Mouse (Mus musculus): ENCODE data around the gene Dnmbp. TPM values are rescaled to one million over a fixed set of nuclear protein-coding genes. Genes with fewer than 3 reads are reported as not detected.

Dnmbp gene
- total RNA-seq, 2 experiments from 2014 or later: 9.4 to 10.7 TPM

DNA sequence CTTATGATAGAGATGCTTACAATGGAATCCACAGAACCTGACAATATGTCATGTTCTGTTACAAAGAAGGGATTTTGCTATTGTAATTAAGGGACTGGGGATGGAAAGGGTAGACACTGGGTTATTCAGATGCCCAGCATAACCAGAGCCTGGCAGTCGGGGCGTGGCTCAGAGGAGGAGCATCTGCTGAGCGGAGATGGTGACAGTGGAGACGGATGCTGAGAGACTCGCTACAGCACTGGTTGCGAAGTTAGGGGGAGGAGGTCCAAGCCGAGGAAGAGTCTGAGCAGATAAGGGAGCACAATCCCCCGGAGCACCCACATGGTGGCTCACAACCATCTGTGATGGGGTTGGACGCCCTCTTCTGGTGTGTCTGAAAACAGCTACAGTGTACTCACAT lies 96.8 kb downstream of the Dnmbp start:
- intact Hi-C loops (cut with DNase I): no loop called here
- no peak for DNase-seq (ENCODE audit: low spot score in 2 of 2)

DNA sequence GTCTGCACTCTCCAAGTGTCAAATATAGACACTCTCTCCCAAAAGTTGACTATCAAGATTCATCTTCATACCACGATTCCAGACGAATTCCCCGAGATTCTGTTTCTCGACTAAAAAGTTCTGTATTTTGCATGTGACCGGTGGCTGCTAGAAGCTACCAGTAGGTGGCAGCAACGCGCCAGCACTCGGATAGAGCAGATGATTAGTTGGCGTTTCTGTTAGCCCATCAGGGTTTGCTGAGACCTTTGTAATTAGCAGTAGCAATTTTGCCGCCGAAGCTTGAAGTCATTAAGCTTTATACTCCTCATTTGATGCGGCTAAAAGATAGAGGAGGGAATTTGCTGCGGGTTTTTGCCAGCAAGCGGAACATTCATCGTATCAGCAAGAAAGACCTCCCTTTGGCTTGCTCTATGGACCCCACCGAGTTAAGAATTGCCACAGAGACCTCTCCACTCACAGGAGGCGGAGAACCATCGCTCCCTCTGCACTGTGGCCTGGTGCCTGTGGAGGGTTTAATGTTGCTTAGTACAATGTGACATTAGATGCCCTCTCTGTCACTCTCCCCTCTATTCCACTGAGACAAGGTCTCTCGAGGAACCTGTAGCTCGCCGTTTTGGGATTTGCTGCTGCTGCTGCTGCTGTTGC lies 107.4 kb downstream of the Dnmbp start:
- DNase-seq (ENCODE audit: low spot score in 2 of 2): peak; percentile 84 to 85
- intact Hi-C loops (cut with DNase I): loop anchor here (5.0 kb wide), 2 partner anchors 110 to 125 kb away; partner anchors contain the start of gene Dnmbp

DNA sequence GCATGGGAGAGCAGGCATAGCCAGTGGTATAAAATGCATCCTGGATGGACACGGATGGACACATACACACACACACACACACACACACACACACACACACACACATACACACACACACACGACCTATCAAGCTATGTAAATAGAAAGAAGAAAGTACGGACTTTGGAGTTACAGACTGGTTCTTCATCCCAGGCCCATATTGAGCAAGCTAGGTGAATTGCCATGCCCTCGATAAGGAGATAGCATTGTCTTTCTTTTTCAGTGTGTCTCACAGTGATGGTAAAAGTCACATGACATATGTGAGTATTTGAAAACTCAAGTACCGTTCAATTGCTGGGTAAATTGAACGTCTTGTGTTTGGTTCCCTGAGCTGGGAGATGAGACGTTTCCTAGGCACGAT lies 113.1 kb downstream of the Dnmbp start:
- intact Hi-C loops (cut with DNase I): no loop called here

DNA sequence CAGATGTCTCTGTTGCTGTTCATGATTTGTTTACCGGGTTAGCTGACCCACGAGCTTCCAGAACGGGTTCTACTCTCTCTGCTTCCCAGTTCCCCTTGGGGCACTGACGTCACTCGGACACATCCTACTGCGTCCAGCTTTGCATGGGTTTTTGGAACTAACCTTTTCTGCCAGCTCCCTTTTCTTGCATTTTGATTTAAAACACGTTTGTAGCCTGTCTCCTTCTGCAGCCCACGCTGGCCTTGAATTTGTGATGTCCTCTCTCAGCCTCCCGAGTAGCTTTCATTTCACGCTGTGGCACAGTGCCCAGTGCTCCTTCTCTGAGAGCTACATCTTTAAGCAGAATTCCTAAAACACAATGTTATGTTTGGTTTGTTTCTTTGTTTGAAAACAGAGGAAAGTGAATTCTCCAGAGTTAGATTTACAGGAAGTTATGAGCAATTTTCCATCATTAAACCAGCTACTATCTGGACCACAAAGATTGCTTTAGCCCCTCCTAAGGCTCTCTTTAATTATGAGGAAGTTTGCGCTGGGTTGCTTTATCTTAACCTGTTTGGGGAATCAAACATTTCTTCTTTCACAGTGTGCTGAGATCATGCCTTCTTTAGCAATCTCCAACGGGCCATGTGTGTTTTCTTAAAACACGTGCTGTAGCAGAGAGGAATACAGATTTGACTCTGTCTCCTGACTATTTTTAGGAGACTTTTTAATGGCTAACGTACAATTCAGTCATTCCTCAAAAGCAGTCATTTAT lies 124.2 kb downstream of the Dnmbp start:
- peak; percentile 49 for DNase-seq (ENCODE audit: low spot score in 2 of 2)
- intact Hi-C loops (cut with DNase I): no loop called here

More for the DNA sequence above, 113.1 kb downstream of the Dnmbp start:
- DNase-seq (ENCODE audit: low spot score in 2 of 2): no peak

DNA sequence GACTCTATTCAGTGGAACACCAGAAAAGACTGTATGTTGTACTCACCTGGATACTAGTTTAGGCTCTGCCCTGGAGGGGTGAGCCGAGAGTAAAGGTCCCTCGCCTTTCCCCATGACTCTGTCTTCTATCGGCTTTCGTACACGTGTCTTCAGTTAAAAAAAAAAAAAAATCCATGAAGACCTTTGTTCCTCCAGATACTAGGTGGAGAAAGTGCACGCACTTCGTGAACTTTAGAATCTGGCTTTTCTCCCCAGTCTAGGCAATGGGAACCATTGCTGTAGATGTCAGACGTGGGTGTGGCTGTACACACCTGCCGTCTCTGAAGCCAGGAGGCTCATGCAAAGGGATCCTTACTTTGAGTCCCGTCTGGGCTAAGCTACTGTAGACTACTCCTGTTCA lies 126.7 kb downstream of the Dnmbp start:
- intact Hi-C loops (cut with DNase I): no loop called here
- no peak for DNase-seq (ENCODE audit: low spot score in 2 of 2)

DNA sequence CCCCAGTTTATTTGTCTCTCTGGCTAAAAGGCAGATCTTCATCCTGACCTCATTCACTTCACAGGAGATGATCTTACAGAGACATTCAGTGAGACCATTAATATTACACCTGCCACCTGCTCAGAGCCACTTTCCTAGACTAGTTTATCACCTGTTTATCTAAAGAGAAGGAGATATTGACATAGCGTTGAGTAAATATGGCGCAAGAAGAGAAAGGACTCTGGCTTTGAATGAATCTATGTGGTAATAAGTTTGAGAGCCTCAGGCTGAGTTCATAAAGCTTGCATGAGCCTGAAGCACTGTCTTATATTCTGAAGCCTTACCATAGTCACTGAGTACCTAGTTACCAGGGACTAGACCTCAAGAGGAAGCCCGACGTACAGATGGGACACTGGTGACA lies 128.6 kb downstream of the Dnmbp start:
- intact Hi-C loops (cut with DNase I): no loop called here
- DNase-seq (ENCODE audit: low spot score in 2 of 2): no peak

DNA sequence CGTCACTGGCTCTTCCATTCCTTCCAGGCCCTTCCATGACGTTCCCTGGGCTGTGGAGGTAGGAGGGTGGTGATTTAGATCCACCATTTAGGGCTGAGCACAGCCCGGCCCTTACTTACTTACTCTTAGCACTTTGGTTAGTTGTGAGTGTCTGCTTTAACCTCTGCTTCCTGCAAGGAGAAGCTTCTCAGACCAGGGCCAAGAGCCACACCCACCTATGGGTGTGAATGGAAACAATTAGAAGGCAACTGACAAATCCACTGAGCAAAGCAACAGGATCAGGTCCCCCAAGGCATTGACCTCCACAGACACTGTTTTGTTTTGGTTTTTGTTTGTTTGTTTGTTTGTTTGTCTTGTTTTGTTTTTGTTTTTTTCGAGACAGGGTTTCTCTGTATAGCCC lies 130.7 kb downstream of the Dnmbp start:
- intact Hi-C loops (cut with DNase I): no loop called here
- DNase-seq (ENCODE audit: low spot score in 2 of 2): no peak

DNA sequence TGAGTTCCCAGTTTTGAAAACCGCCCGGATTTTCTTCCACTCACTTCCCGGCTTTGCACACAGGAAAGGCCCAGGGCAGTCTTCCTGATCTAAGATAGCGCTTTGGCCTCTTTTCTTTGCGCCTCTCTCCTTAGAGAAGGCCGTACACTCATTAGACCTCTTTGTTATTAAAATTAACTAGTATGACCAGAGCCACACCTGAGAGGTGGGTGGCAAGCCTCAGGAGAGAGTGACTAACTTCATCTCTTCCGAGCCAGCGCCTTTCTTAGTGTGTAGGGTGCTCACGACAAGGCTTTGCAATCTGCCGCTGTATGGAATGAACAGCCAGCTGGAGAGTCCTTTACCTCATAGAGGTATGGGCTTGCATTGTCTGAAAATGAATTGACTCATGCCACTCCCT lies 136.1 kb downstream of the Dnmbp start:
- intact Hi-C loops (cut with DNase I): no loop called here

DNA sequence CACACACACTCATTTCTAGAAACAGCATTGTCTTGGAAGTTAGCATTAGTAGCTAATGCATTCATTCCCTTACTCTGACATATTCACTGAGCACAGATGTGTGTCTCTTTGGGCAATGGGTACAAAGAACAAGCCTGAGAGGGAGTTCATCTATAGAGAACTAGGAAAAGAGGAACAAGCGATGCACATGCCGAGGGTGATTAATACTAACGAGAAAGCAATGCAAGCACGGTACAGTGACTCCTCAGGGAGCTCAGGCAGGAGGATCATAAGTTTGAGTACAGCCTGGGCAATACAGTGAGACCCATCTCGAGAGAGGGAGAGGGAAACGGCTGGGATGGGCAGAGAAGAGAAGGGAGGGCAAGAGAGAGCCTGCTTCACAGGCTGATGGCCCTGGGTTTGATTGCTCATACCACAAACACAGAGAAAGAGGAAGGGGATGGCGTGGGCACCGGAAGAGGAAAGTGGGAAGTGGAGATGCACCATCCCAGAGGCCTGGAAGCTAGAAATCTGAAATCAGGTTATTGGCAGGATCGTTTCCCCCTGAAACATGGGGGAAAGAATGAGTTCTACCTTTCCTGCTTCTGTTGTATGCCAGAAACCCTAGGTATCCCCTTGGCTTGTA lies 138.5 kb downstream of the Dnmbp start:
- DNase-seq (ENCODE audit: low spot score in 2 of 2): no peak
- intact Hi-C loops (cut with DNase I): no loop called here

More for the DNA sequence above, 136.1 kb downstream of the Dnmbp start:
- no peak for DNase-seq (ENCODE audit: low spot score in 2 of 2)

DNA sequence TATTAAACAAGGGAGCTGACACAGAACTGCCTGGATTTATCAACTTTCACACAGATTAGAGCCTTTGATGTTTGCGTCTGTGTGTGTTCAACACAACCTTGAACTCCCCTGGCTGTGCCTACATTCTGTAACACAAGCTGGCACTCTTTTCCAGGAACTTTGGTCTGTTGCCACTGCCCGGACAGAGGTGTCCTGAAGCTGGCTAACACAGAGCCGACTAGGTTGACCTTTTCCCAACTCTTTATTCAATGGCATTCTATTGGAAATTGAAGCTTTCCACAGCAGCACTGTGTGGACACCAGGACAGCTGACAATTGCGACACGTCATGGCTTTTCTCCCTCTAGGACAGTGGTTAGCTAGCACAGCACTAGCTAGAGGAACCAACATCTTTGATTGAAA lies 142.8 kb downstream of the Dnmbp start:
- intact Hi-C loops (cut with DNase I): no loop called here
- no peak for DNase-seq (ENCODE audit: low spot score in 2 of 2)

Other genes starting within 250 kb of the Dnmbp start
- gene Cutc, start 187.2 kb downstream of the Dnmbp start, total RNA-seq (2021): 1 to 10 TPM; 4.0 to 6.0 TPM
- gene Cox15, start 187.2 kb downstream of the Dnmbp start, total RNA-seq (2021): 10 to 100 TPM; 18.6 to 19.2 TPM
- gene Abcc2, start 158.0 kb downstream of the Dnmbp start, total RNA-seq (2021): under 1 TPM; 0.11 to 0.66 TPM
- under 1 TPM; 0.15 to 0.31 TPM for gene Cpn1, start 46.4 kb upstream of the Dnmbp start, total RNA-seq (2021)
- under 1 TPM; 0.24 to 0.40 TPM for gene Cyp2c23, start 89.0 kb upstream of the Dnmbp start, total RNA-seq (2021)
- 10 to 100 TPM; 20.1 to 23.2 TPM for gene Erlin1, start 129.6 kb upstream of the Dnmbp start, total RNA-seq (2021)
- 10 to 100 TPM; 40.9 to 54.5 TPM for gene Chuk, start 167.3 kb upstream of the Dnmbp start, total RNA-seq (2021)
- gene Cwf19l1, start 195.7 kb upstream of the Dnmbp start, total RNA-seq (2021): 10 to 100 TPM; 16.6 to 19.4 TPM
- gene Bloc1s2, start 206.3 kb upstream of the Dnmbp start, total RNA-seq (2021): 10 to 100 TPM; 71.4 to 73.9 TPM

Data from left cerebral cortex, postnatal 14 days (tissue).